In genomic region chr2:118744621-118745020, GRCm38 (mm10) we compare ENCODE assay signal across 1 mouse cellular context.
TF ChIP-seq lines count a peak whose summit lies in the region.

No protein-coding gene starts in this region.

TF ChIP-seq in MEL, 35 proteins besides CTCF, POLR2A, EP300 and RAD21:
- no peak for TF ChIP-seq TAL1 (IDR thresholded peaks at IDR 0.05; ENCODE audit: low read length)
- TF ChIP-seq POLR2AphosphoS5 (IDR thresholded peaks at IDR 0.05; ENCODE audit: borderline replicate concordance, low read depth, low read length), result no peak
- TF ChIP-seq ZNF384 (IDR thresholded peaks at IDR 0.05; ENCODE audit: low read depth, low read length), result no peak
- TF ChIP-seq MAZ (IDR thresholded peaks at IDR 0.05; ENCODE audit: low read depth, low read length), result no peak
- TF ChIP-seq MYB (IDR thresholded peaks at IDR 0.05; ENCODE audit: low read depth, low read length), result no peak
- TF ChIP-seq USF2 (IDR thresholded peaks at IDR 0.05; ENCODE audit: borderline replicate concordance in 1 of 2, insufficient read depth in 1 of 2, low read depth in 1 of 2, low read length in 2 of 2), result no peak
- no peak for TF ChIP-seq ZC3H11A (IDR thresholded peaks at IDR 0.05; ENCODE audit: low read depth, low read length)
- no peak for TF ChIP-seq ZMIZ1 (IDR thresholded peaks at IDR 0.05; ENCODE audit: low read depth, low read length)
- TF ChIP-seq HCFC1 (IDR thresholded peaks at IDR 0.05; ENCODE audit: low read depth, low read length), result no peak
- TF ChIP-seq TBP (IDR thresholded peaks at IDR 0.05; ENCODE audit: low read depth, low read length), result no peak
- TF ChIP-seq ZKSCAN1 (IDR thresholded peaks at IDR 0.05; ENCODE audit: low read depth, low read length), result no peak
- TF ChIP-seq POLR2AphosphoS2 (IDR thresholded peaks at IDR 0.05; ENCODE audit: low read length), result no peak
- TF ChIP-seq BHLHE40 (IDR thresholded peaks at IDR 0.05; ENCODE audit: borderline replicate concordance, low read depth, low read length), result no peak
- no peak for TF ChIP-seq KAT2A (conservative IDR thresholded peaks at IDR 0.05; ENCODE audit: low read depth, low read length)
- TF ChIP-seq RCOR1 (IDR thresholded peaks at IDR 0.05; ENCODE audit: low read depth, low read length), result no peak
- TF ChIP-seq NELFE (IDR thresholded peaks at IDR 0.05; ENCODE audit: low read depth, low read length), result no peak; the same call in 1 of the 2 replicates
- no peak for TF ChIP-seq GATA1 (IDR thresholded peaks at IDR 0.05; ENCODE audit: low read depth, low read length)
